11 mouse cellular contexts compared by ENCODE assay signal in the genomic region with DNA sequence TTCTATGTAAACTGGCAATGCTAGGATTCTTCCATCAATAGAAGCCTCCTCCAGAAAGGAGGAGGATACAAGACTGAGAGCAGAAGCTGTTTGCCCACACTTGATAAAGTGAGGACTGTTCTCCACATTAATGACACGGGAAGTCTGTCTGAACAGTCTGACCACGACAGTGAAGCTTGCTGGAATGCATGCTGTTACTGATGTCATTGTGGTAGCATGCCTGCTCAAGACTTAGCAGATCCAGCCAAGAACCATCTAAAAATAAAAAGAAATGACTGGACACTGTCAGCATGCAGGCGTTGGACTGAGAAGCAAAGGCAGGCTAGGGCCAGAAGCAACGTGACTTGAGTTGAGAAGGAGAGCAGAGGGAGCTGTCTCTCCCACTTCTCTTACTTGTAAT.
A peak's percentile ranks its signal among the peaks of the same experiment; 100 is the strongest.
DNase-seq lines count a peak whose midpoint lies in the region; ATAC-seq and TF ChIP-seq lines count a peak whose summit lies in the region.
"Had no signal": no experiment of that assay in that cellular context is flagged by ENCODE, and none has a peak within 500 bp of the region (broad histone marks: within the 10 kb centered on the region; RNA-seq: fewer than 3 reads in every experiment).

No protein-coding gene starts in this region.

- H3K4me3 ChIP-seq in stomach, postnatal 0 days (ENCODE audit: low read depth, low read length): no peak overlapping the region
- H3K4me3 ChIP-seq: liver, embryonic 12.5 days had no signal

- H3K27me3 ChIP-seq in stomach, postnatal 0 days (ENCODE audit: control insufficient read depth, insufficient read depth, low read length): no peaks in the 10 kb centered on the region
- H3K27me3 ChIP-seq: CH12.LX; liver, embryonic 12.5 days had no signal

- 52% methylated on average over 4 of the region's 4 CpGs for WGBS in stomach, postnatal 0 days

- DNase-seq in layer of hippocampus, adult 8-10 months (ENCODE audit: low spot score in 2 of 2): peak; percentile 4 to 5
- DNase-seq in layer of hippocampus, postnatal 36 days: no peak
- DNase-seq in cerebellum, adult 9-11 months: peak; percentile 83
- DNase-seq in left cerebral cortex, adult 11 months (ENCODE audit: low spot score): peak; percentile 23
- DNase-seq in right cerebral cortex, postnatal 25 days: peak; percentile 8
- no peak for DNase-seq in liver
- no peak for DNase-seq in stomach, postnatal 0 days (ENCODE audit: low spot score)
- DNase-seq: kidney, postnatal 10 days; thymus, adult 18-20 months had no signal

- TF ChIP-seq CTCF in stomach, postnatal 0 days (IDR thresholded peaks at IDR 0.05; ENCODE audit: low read depth): no peak

- H3K4me2 ChIP-seq in stomach, postnatal 0 days (replicated peaks; ENCODE audit: low read depth): no peak overlapping the region
- H3K4me2 ChIP-seq: liver, embryonic 12.5 days had no signal

- no peak overlapping the region for H3K27ac ChIP-seq in stomach, postnatal 0 days (replicated peaks)
- H3K27ac ChIP-seq: liver, embryonic 12.5 days had no signal

- no peak for TF ChIP-seq EP300 in stomach, postnatal 0 days (optimal IDR thresholded peaks at IDR 0.05)

- no peaks in the 10 kb centered on the region for H3K4me1 ChIP-seq in stomach, postnatal 0 days (replicated peaks; ENCODE audit: control insufficient read depth, insufficient read depth)
- H3K4me1 ChIP-seq: liver, embryonic 12.5 days had no signal

- H3K9ac ChIP-seq in stomach, postnatal 0 days (ENCODE audit: low read length): no peak overlapping the region
- H3K9ac ChIP-seq: liver, embryonic 12.5 days had no signal

- H3K36me3 ChIP-seq in stomach, postnatal 0 days (ENCODE audit: control insufficient read depth, insufficient read depth, low read length): no peaks in the 10 kb centered on the region
- H3K36me3 ChIP-seq: liver, embryonic 12.5 days had no signal

- H3K9me3 ChIP-seq in stomach, postnatal 0 days (ENCODE audit: control insufficient read depth, low read length): no peaks in the 10 kb centered on the region
- H3K9me3 ChIP-seq: liver, embryonic 12.5 days had no signal

- no peak for ATAC-seq in stomach, postnatal 0 days (ENCODE audit: low FRiP score, low TSS enrichment)
- ATAC-seq: liver, embryonic 12.5 days had no signal

Comparison
In these comparisons a context has a peak if more than half of its experiments do, and no peak if none do; other contexts are left out.
1. DNase-seq: peak in layer of hippocampus, adult 8-10 months (2 of 2), cerebellum, adult 9-11 months (single experiment), left cerebral cortex, adult 11 months (single experiment) and right cerebral cortex, postnatal 25 days (single experiment); none in layer of hippocampus, postnatal 36 days (0 of 2), liver (single experiment) and stomach, postnatal 0 days (single experiment).